Mouse (Mus musculus) embryo, embryonic 11 days (tissue): Measurements from ENCODE around the gene Ugt1a1.
"Not testable (repeated sequence)": the region's sequence is repeated elsewhere in the genome, so short reads cannot be mapped to it uniquely, and the experiment has no call there.

Source experiments
- DNase-seq: peaks from one replicate; pipeline ENCODE4 v3.0.0-alpha.2; 2015

Ugt1a1 gene

GRCm38 (mm10) chr1:88211812-88212211 lies at the start of gene Ugt1a1:
TSS of gene Ugt1a1 (plus strand) at chr1:88211959.
- DNase-seq: peak; percentile 4

- DNase-seq: no peak
These were observed 46.0 kb upstream of the Ugt1a1 start, which contains the start of gene Ugt1a5 for GRCm38 (mm10) chr1:88165711-88166110. TSS of gene Ugt1a5 (plus strand) at chr1:88166012.

- not testable (repeated sequence) for DNase-seq
These were observed 39.6 kb upstream of the Ugt1a1 start for GRCm38 (mm10) chr1:88172190-88172589.

GRCm38 (mm10) chr1:88179657-88180056 lies 32.1 kb upstream of the Ugt1a1 start:
- DNase-seq: no peak

GRCm38 (mm10) chr1:88186325-88186935 lies 25.3 kb upstream of the Ugt1a1 start:
- no peak for DNase-seq

GRCm38 (mm10) chr1:88192136-88192535 lies 19.6 kb upstream of the Ugt1a1 start:
- DNase-seq: no peak

GRCm38 (mm10) chr1:88195687-88196086 lies 16.1 kb upstream of the Ugt1a1 start:
- DNase-seq: no peak

GRCm38 (mm10) chr1:88197443-88197842 lies 14.3 kb upstream of the Ugt1a1 start:
- DNase-seq: no peak

GRCm38 (mm10) chr1:88199996-88200395 lies 11.8 kb upstream of the Ugt1a1 start:
- DNase-seq: no peak

- no peak for DNase-seq
These were observed 11.3 kb upstream of the Ugt1a1 start, which contains the start of gene Ugt1a2 for GRCm38 (mm10) chr1:88200456-88200855. TSS of gene Ugt1a2 (plus strand) at chr1:88200601.

GRCm38 (mm10) chr1:88205294-88205922 lies 6.4 kb upstream of the Ugt1a1 start, which contains the start of gene Dnajb3:
TSS of gene Dnajb3 (minus strand) at chr1:88205782.
- DNase-seq: peak; percentile 94

GRCm38 (mm10) chr1:88206843-88207479 lies 4.8 kb upstream of the Ugt1a1 start:
- no peak for DNase-seq

GRCm38 (mm10) chr1:88212341-88213045 lies 734 bp downstream of the Ugt1a1 start:
- DNase-seq: peak; percentile 3

- DNase-seq: peak; percentile 1
These were observed 1.3 kb downstream of the Ugt1a1 start for GRCm38 (mm10) chr1:88213061-88213460.

- DNase-seq: peak; percentile 2
These were observed 2.2 kb downstream of the Ugt1a1 start for GRCm38 (mm10) chr1:88213766-88214461.

- peak; percentile 2 for DNase-seq
These were observed 2.7 kb downstream of the Ugt1a1 start for GRCm38 (mm10) chr1:88214462-88214952.

- DNase-seq: peak; percentile 7
These were observed 4.0 kb downstream of the Ugt1a1 start for GRCm38 (mm10) chr1:88215466-88216380.

- peak; percentile 1 for DNase-seq
These were observed 4.8 kb downstream of the Ugt1a1 start for GRCm38 (mm10) chr1:88216551-88216950.

- DNase-seq: peak; percentile 1
These were observed 5.4 kb downstream of the Ugt1a1 start for GRCm38 (mm10) chr1:88217144-88217543.

- peak; percentile 2 for DNase-seq
These were observed 5.8 kb downstream of the Ugt1a1 start for GRCm38 (mm10) chr1:88217576-88217975.

- peak; percentile 1 for DNase-seq
These were observed 6.3 kb downstream of the Ugt1a1 start for GRCm38 (mm10) chr1:88218051-88218450.
